Mouse (Mus musculus): ENCODE results near the gene Tardbp. TPM values are rescaled to one million over a fixed set of nuclear protein-coding genes. Genes with fewer than 3 reads are reported as not detected.

The Tardbp gene
- polyA plus RNA-seq (2015; fragmentation: Nextera tagmentation; extraction: Ambion mirVana) = 73.4 and 76.7 TPM in 2 replicates

GRCm38 (mm10) chr4:148626623-148627185, at the start of gene Tardbp:
Gene Tardbp (minus strand): TSS chr4:148627019.
- DNase-seq (peak; percentile 97), ATAC-seq (peak; percentile 94)
- Histone ChIP-seq H3K9ac (replicated peaks) (peak within 1 kb of the TSS; percentile 99), H3K27me3 (ENCODE audit: insufficient read depth, low read length) (no peaks in the 10 kb centered on the region), H3K36me3 (replicated peaks; ENCODE audit: insufficient read depth, low read length) (peaks cover 35% of the 10 kb centered on the region), H3K4me3 (ENCODE audit: low read depth, low read length) (peak within 1 kb of the TSS; percentile 87), H3K9me3 (ENCODE audit: low read length) (no peaks in the 10 kb centered on the region), H3K4me2 (ENCODE audit: low read depth, low read length) (peak within 1 kb of the TSS; percentile 82), H3K27ac (ENCODE audit: low read depth) (peak within 1 kb of the TSS; percentile 99), H3K4me1 (ENCODE audit: insufficient read depth) (peaks cover 9% of the 10 kb centered on the region)
- TF ChIP-seq CTCF (IDR thresholded peaks at IDR 0.05; ENCODE audit: low read depth) (peak; percentile 25), EP300 (IDR thresholded peaks at IDR 0.05; ENCODE audit: low read depth) (peak; percentile 86)
- WGBS (ENCODE audit: insufficient replicate concordance) = under 1% methylated on average over 42 of the region's 51 CpGs

- 37% methylated on average over 16 of the region's 16 CpGs for WGBS (ENCODE audit: insufficient replicate concordance)
- Histone ChIP-seq H3K27ac (ENCODE audit: low read depth) (no peak overlapping the region; the same call in 1 of the 2 replicates), H3K27me3 (ENCODE audit: insufficient read depth, low read length) (no peaks in the 10 kb centered on the region), H3K9me3 (ENCODE audit: low read length) (no peaks in the 10 kb centered on the region), H3K36me3 (replicated peaks; ENCODE audit: insufficient read depth, low read length) (no peaks in the 10 kb centered on the region), H3K4me3 (ENCODE audit: low read depth, low read length) (no peak overlapping the region), H3K9ac (replicated peaks) (no peak overlapping the region), H3K4me2 (ENCODE audit: low read depth, low read length) (no peak overlapping the region), H3K4me1 (ENCODE audit: insufficient read depth) (peaks cover 19% of the 10 kb centered on the region)
- ATAC-seq (peak; percentile 68), DNase-seq (no peak)
- no peak for TF ChIP-seq EP300 (IDR thresholded peaks at IDR 0.05; ENCODE audit: low read depth)
- TF ChIP-seq CTCF (IDR thresholded peaks at IDR 0.05; ENCODE audit: low read depth) = no peak
Measured at GRCm38 (mm10) chr4:148676188-148676960, 49.6 kb upstream of the Tardbp start.

DNA sequence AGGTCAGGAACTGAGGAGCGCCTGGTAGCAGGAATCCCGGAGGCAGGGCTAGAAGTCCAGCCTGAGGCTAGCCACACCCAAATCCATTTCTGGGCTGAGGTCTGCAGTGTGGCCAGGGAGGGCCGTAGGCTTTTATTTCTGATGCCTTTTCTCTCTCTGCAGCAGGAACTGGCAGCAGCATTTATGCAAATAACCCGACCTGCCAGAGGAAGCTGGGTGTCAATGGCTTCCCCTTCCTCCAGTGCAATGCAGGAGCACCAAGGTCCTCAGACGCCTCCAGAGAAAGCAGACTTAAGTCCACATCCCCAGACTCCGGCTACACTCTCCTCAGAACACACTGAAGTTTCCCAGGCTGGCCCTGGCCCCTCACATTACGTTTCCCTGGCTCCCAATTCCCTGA, 48.2 kb upstream of the Tardbp start:
- Histone ChIP-seq H3K9me3 (ENCODE audit: low read length) (no peaks in the 10 kb centered on the region), H3K4me1 (ENCODE audit: insufficient read depth) (peaks cover 20% of the 10 kb centered on the region; the same call in 1 of the 2 replicates), H3K9ac (replicated peaks) (no peak overlapping the region), H3K27ac (ENCODE audit: low read depth) (no peak overlapping the region), H3K36me3 (replicated peaks; ENCODE audit: insufficient read depth, low read length) (no peaks in the 10 kb centered on the region), H3K4me3 (ENCODE audit: low read depth, low read length) (no peak overlapping the region), H3K27me3 (ENCODE audit: insufficient read depth, low read length) (no peaks in the 10 kb centered on the region), H3K4me2 (ENCODE audit: low read depth, low read length) (no peak overlapping the region)
- DNase-seq = no peak
- no peak for TF ChIP-seq CTCF (IDR thresholded peaks at IDR 0.05; ENCODE audit: low read depth)
- TF ChIP-seq EP300 (IDR thresholded peaks at IDR 0.05; ENCODE audit: low read depth) = no peak
- no peak for ATAC-seq
- 38% methylated on average over 7 of the region's 7 CpGs for WGBS (ENCODE audit: insufficient replicate concordance)

GRCm38 (mm10) chr4:148671230-148671947, 44.6 kb upstream of the Tardbp start:
- Histone ChIP-seq H3K9ac (replicated peaks) (no peak overlapping the region), H3K4me3 (ENCODE audit: low read depth, low read length) (no peak overlapping the region), H3K9me3 (ENCODE audit: low read length) (no peaks in the 10 kb centered on the region), H3K4me1 (ENCODE audit: insufficient read depth) (peaks cover 16% of the 10 kb centered on the region; the same call in 1 of the 2 replicates), H3K36me3 (replicated peaks; ENCODE audit: insufficient read depth, low read length) (no peaks in the 10 kb centered on the region), H3K27ac (ENCODE audit: low read depth) (no peak overlapping the region), H3K27me3 (ENCODE audit: insufficient read depth, low read length) (no peaks in the 10 kb centered on the region), H3K4me2 (ENCODE audit: low read depth, low read length) (peak overlapping the region; percentile 60)
- DNase-seq (peak; percentile 24), ATAC-seq (no peak)
- 6% methylated on average over 16 of the region's 16 CpGs for WGBS (ENCODE audit: insufficient replicate concordance)
- TF ChIP-seq EP300 (IDR thresholded peaks at IDR 0.05; ENCODE audit: low read depth) (no peak), CTCF (IDR thresholded peaks at IDR 0.05; ENCODE audit: low read depth) (no peak)

DNA sequence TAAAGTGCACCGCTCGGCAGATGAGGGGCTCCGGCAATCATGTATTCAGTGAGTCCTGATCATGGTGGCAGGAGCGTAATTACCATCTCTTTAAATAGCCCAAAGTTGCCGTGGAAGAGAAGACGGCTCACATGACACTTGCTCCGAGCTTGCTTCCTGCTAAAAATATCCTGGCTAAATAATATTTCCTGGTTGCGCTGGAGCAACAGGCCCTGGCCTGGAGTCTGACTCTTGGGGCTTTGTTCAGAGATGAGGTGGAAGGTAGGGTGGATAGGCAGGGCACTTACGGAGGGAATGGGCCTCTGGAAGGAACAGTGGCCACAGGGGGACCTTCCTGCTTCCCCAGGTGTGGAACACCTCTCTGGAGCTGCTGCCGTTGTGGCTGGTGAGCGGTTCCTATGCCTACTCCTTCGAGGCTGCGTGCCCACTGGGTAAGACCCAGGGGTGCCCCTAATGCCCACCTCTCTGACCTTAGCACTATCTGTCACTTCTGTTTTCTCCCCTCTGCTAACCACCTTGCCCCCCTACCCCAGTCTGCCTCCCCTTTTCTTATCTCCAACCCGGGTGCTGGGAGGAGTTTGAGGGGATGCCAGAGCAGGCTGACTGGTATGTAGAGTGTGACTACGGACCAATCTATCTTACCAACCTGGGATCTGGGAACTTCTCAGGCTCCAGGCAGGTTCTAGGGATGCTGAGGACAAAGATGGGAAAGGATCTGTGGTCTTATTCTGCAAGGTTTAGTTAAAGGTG, 40.4 kb upstream of the Tardbp start:
- Histone ChIP-seq H3K36me3 (replicated peaks; ENCODE audit: insufficient read depth, low read length) (no peaks in the 10 kb centered on the region), H3K27ac (ENCODE audit: low read depth) (no peak overlapping the region), H3K4me1 (ENCODE audit: insufficient read depth) (0 out of 2 replicates have a peak, but pooled peaks cover 12% of the 10 kb centered on the region), H3K4me2 (ENCODE audit: low read depth, low read length) (no peak overlapping the region), H3K9me3 (ENCODE audit: low read length) (no peaks in the 10 kb centered on the region), H3K27me3 (ENCODE audit: insufficient read depth, low read length) (peaks cover 4% of the 10 kb centered on the region; the same call in 1 of the 2 replicates), H3K9ac (replicated peaks) (no peak overlapping the region), H3K4me3 (ENCODE audit: low read depth, low read length) (no peak overlapping the region)
- no peak for TF ChIP-seq EP300 (IDR thresholded peaks at IDR 0.05; ENCODE audit: low read depth)
- no peak for TF ChIP-seq CTCF (IDR thresholded peaks at IDR 0.05; ENCODE audit: low read depth)
- DNase-seq (no peak), ATAC-seq (no peak)
- 73% methylated on average over 15 of the region's 15 CpGs for WGBS (ENCODE audit: insufficient replicate concordance)
